9 mouse cellular contexts compared by ENCODE assay signal in the genomic region with DNA sequence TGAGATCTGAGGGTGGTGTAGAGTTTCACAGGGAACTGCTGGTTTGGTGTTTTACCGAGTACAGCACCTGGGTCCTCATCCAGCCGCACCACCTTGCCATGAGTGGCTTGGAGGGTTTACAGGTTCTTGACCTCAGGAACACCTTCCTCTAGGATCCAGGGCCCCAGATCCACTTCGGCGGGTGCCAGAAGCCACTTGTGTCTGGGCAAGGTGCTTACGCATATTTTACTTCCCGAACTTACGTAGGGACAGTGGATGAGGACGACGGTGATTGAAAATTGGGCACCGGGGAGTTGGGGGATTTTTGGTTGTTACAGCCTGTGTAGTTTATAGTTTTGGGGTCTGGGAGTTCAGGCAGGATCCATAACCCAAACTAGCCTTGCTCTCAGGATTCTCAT. TPM values are rescaled to one million over a fixed set of nuclear protein-coding genes. Genes with fewer than 3 reads are reported as not detected.
DNase-seq lines count a peak whose midpoint lies in the region; ATAC-seq lines count a peak whose summit lies in the region.
"Had no signal": no experiment of that assay in that cellular context is flagged by ENCODE, and none has a peak within 500 bp of the region (broad histone marks: within the 10 kb centered on the region; RNA-seq: fewer than 3 reads in every experiment).

No protein-coding gene starts in this region.

- peak overlapping the region; percentile 90 for H3K4me2 ChIP-seq in heart, embryonic 15.5 days
- peak overlapping the region; percentile 95 for H3K4me2 ChIP-seq in intestine, embryonic 14.5 days (ENCODE audit: low read length)
- peak overlapping the region; percentile 76; the same call in 1 of the 2 replicates for H3K4me2 ChIP-seq in midbrain, embryonic 11.5 days

- no peaks in the 10 kb centered on the region for H3K36me3 ChIP-seq in heart, embryonic 15.5 days
- H3K36me3 ChIP-seq in intestine, embryonic 14.5 days (ENCODE audit: control insufficient read depth, insufficient read depth, low read length): no peaks in the 10 kb centered on the region
- H3K36me3 ChIP-seq in midbrain, embryonic 11.5 days (ENCODE audit: control insufficient read depth, insufficient read depth, low read length): no peaks in the 10 kb centered on the region
- H3K36me3 ChIP-seq: G1E had no signal

- peaks cover 72% of the 10 kb centered on the region for H3K4me1 ChIP-seq in heart, embryonic 15.5 days (replicated peaks)
- peaks cover 32% of the 10 kb centered on the region for H3K4me1 ChIP-seq in brown adipose tissue, adult 24 weeks (ENCODE audit: control insufficient read depth, insufficient read depth, insufficient read length, low read length)
- peaks cover 42% of the 10 kb centered on the region for H3K4me1 ChIP-seq in intestine, embryonic 14.5 days (replicated peaks; ENCODE audit: control insufficient read depth, insufficient read depth, low read length)
- H3K4me1 ChIP-seq in midbrain, embryonic 11.5 days (ENCODE audit: control insufficient read depth, insufficient read depth, low read length): peaks cover 13% of the 10 kb centered on the region

- peak overlapping the region; percentile 74 for H3K9ac ChIP-seq in heart, embryonic 15.5 days
- peak overlapping the region; percentile 51 for H3K9ac ChIP-seq in intestine, embryonic 14.5 days (ENCODE audit: low read length)
- H3K9ac ChIP-seq in midbrain, embryonic 11.5 days (ENCODE audit: low read length): no peak overlapping the region

- no peak for DNase-seq in heart, postnatal 25 days (ENCODE audit: low spot score)
- no peak for DNase-seq in intestine, embryonic 14.5 days (ENCODE audit: low spot score)
- peak; percentile 82 for DNase-seq in midbrain, embryonic 11.5 days (ENCODE audit: low spot score, missing footprints)
- DNase-seq in spleen, postnatal 36 days (ENCODE audit: low spot score in 2 of 2): no peak
- DNase-seq in natural killer cell, adult 2 months (ENCODE audit: low spot score in 2 of 2): no peak

- H3K9me3 ChIP-seq in heart, embryonic 15.5 days (replicated peaks): no peaks in the 10 kb centered on the region
- no peaks in the 10 kb centered on the region for H3K9me3 ChIP-seq in intestine, embryonic 14.5 days (ENCODE audit: control insufficient read depth, low read length)
- no peaks in the 10 kb centered on the region for H3K9me3 ChIP-seq in midbrain, embryonic 11.5 days (ENCODE audit: control insufficient read depth, low read length)

- 17% methylated on average over 10 of the region's 10 CpGs for WGBS in heart, embryonic 15.5 days
- WGBS in intestine, embryonic 14.5 days: 33% methylated on average over 10 of the region's 10 CpGs
- WGBS in midbrain, embryonic 11.5 days: 55% methylated on average over 10 of the region's 10 CpGs

- peak overlapping the region; percentile 96 for H3K27ac ChIP-seq in heart, embryonic 15.5 days
- peak overlapping the region; percentile 81 for H3K27ac ChIP-seq in brown adipose tissue, adult 24 weeks (replicated peaks; ENCODE audit: low read depth, low read length)
- 0 out of 2 replicates have a peak overlapping the region, but pooled peaks have one; percentile 71 for H3K27ac ChIP-seq in intestine, embryonic 14.5 days (ENCODE audit: low read depth)
- H3K27ac ChIP-seq in midbrain, embryonic 11.5 days (ENCODE audit: low read depth, low read length): no peak overlapping the region

- peak overlapping the region; percentile 66 for H3K4me3 ChIP-seq in heart, embryonic 15.5 days
- peak overlapping the region; percentile 72 for H3K4me3 ChIP-seq in brown adipose tissue, adult 24 weeks (ENCODE audit: insufficient read depth, low read depth, low read length)
- peak overlapping the region; percentile 52 for H3K4me3 ChIP-seq in intestine, embryonic 14.5 days (ENCODE audit: low read depth, low read length)
- no peak overlapping the region; the same call in 1 of the 2 replicates for H3K4me3 ChIP-seq in midbrain, embryonic 11.5 days (ENCODE audit: low read depth, low read length)

- H3K27me3 ChIP-seq in heart, embryonic 15.5 days: no peaks in the 10 kb centered on the region
- H3K27me3 ChIP-seq in intestine, embryonic 14.5 days (replicated peaks; ENCODE audit: control insufficient read depth, insufficient read depth, low read length): no peaks in the 10 kb centered on the region
- peaks cover 13% of the 10 kb centered on the region for H3K27me3 ChIP-seq in midbrain, embryonic 11.5 days (ENCODE audit: control insufficient read depth, insufficient read depth, low read length)

- ATAC-seq in heart, embryonic 15.5 days (replicated peaks; ENCODE audit: insufficient number of reproducible peaks, insufficient read depth, low FRiP score, low read depth): no peak
- no peak for ATAC-seq in intestine, embryonic 14.5 days (replicated peaks; ENCODE audit: low FRiP score, low TSS enrichment, low read depth)
- ATAC-seq in midbrain, embryonic 11.5 days (ENCODE audit: low FRiP score): no peak
- no peak for ATAC-seq in monocyte, adult 5-6 weeks (replicated peaks; ENCODE audit: insufficient number of reproducible peaks, low FRiP score, low TSS enrichment, poor library complexity, severe bottlenecking)

- intact Hi-C loops in heart, postnatal 25 days (cut with DNase I): no loop called here

RNA-seq across cellular contexts. Expression of a gene that starts 55.5 kb away (rescaled TPM):
- 136 and 149 TPM in 2 replicates for polyA plus RNA-seq in heart, embryonic 15.5 days (2015; fragmentation: Nextera tagmentation; extraction: Ambion mirVana)
- total RNA-seq in heart, postnatal 25 days (2021): 10 to 100 TPM; 81.3 to 98.0 TPM
- 11.7 and 13.8 TPM in 2 replicates for polyA plus RNA-seq in brown adipose tissue, adult 24 weeks (2012; ENCODE audit: insufficient read depth, insufficient read length, missing spikeins)
- 60.4 and 65.3 TPM in 2 replicates for polyA plus RNA-seq in intestine, embryonic 14.5 days (2014; fragmentation: Nextera tagmentation; extraction: Ambion mirVana)
- polyA plus RNA-seq in midbrain, embryonic 11.5 days (2014; fragmentation: Nextera tagmentation; extraction: Ambion mirVana): 20.2 and 21.1 TPM in 2 replicates
- 527 to 604 TPM (median 547 TPM) in 3 replicates for total RNA-seq in monocyte, adult 5-6 weeks (2017)
- polyA plus RNA-seq: G1E had no signal
